Mouse (Mus musculus) spleen, postnatal 4 days (tissue): ENCODE results near the gene Mamdc4.

ENCODE experiments used
- DNase-seq, 2 experiments: peaks; one replicate each; pipeline ENCODE4 v3.0.0; 2022; ENCODE audit warnings: low spot score in 2 of 2

The Mamdc4 gene

GRCm38 (mm10) chr2:25574579-25575431 lies at the start of gene Mamdc4, which contains the start of gene Phpt1:
Gene Mamdc4, minus strand, starts transcription at chr2:25574845.
Gene Phpt1, minus strand, starts transcription at chr2:25575224.
- peak; percentile 91 to 94 for DNase-seq

- peak; percentile 69 to 86 for DNase-seq
Observed at GRCm38 (mm10) chr2:25621229-25622200, 46.9 kb upstream of the Mamdc4 start, which contains the start of gene Tmem141. Gene Tmem141, minus strand, starts transcription at chr2:25622005.

DNA sequence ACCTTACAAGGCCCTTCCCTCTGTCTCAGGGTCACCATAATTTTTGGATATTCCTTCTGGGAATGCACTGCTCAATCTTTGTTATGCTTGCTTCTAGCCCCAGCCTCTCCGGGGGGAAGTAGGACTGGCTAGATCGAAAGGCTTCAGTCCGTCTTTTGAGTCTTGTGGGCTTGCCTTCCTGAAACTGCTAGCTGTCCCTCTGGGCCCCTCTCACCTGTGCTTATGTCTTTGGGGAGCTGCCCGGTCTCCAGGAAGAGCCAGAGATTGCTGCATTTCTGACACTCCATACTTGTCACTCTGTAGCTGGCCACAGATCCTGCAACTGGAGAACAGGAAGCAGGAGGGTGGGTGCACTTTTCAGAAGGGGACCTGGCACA lies 46.2 kb upstream of the Mamdc4 start:
- no peak for DNase-seq

DNA sequence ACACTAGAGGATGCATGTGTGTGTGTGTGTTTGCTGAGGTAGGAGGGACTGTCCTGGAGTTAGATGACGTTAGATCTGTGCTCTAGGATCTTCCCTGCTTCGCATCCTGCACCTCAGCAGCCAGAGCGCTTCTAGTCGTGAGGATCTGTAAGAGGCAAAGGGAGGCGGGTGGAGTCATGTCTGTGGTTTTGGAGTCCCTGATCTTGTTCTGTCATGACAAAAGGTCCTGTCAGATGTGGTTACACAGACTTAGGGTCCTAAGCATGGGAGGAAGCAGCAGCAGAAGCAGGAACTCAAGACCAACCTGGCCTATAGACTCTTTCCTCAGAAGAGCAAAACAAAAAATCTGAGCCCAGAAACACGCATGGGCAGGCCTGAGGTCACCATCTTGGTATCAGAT lies 45.7 kb upstream of the Mamdc4 start:
- DNase-seq, result no peak

DNA sequence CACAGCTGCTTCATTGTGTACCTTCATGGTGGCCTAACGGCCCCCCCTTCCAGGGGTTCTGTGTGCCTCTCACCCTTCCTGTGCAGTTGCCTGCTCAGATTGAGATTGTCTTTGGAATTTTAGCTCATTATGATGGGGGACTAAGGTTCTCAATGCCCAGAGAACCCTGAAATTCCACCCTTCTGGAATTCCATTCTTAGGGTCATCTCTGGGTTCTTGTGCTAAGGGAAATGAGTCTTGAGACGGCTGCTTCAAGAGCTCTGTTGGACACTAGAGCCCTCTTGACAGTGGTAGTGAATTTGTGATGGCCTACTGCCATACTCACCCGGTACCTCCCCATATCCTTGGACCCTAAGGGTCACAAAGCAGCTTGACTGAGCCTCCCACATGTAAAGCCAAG lies 42.9 kb upstream of the Mamdc4 start, which contains the start of gene Ccdc183:
Ccdc183 (minus strand) TSS at position 101 of the 400 bp plus-strand sequence.
- no peak for DNase-seq

GRCm38 (mm10) chr2:25616398-25616797 lies 41.8 kb upstream of the Mamdc4 start:
- no peak for DNase-seq

DNA sequence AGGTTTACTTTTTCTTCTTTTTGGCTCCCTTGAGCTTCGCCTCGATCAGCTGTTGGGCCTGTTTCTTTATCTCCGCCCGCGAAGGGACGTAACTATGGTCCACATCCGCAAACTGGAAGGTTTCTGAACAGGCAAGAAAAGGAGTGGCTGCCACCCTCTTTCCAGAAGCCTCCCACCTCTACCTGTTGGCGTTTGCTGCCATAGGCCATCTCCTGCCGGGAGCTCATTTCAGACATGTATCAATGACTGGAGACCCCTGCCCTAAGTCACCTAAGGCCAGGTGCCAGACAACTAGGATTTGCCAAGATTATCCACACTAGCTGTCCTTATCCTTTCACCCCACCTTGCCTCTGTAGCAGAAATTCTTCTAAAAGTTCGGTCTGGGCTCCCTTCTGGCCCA lies 34.0 kb upstream of the Mamdc4 start:
- DNase-seq, result no peak

DNA sequence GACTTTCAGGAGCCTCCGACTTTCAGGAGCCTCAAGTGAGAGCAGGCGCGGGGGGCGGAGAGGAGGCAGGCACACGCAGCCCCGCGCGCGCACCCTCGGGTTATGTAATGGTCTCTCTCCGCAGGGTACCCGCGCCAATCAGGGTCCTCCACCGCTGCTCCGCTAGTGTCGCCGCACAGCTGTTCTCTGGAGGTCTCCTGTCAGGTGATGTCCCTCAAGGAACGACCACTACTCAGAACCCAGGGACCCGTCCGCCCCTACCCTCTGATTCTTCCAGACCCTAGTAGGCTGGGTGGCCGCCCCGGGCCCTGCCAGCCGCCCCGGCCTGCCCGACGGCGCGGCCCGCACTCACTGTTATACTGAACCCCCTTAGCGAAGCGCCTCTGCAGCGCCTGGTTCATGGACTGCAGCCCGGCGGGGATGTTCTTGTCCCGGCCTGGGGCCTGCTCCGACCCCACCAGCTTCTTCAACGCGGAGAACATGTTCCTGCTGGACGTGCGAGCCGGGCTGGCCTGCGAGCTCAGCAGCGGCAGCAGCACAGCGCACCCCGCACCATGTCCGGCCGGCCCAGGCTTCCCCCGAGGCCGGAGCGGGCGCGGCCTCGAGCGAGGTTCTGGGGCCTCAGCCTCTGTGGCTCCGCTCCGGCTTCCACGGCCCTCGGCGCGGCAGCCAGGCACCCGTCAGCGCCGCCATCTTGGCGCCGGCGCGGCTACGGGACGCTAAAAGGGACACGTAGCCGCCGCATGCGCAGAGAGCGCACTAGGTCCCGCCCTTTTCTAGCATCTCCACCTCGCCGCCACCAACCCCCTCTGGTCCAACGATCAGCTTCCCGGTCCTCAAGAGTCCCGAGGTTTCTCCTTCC lies 33.3 kb upstream of the Mamdc4 start, which contains the start of gene Rabl6:
Rabl6 (minus strand) TSS at position 761 of the 862 bp plus-strand sequence.
- peak; percentile 83 to 93 for DNase-seq

DNA sequence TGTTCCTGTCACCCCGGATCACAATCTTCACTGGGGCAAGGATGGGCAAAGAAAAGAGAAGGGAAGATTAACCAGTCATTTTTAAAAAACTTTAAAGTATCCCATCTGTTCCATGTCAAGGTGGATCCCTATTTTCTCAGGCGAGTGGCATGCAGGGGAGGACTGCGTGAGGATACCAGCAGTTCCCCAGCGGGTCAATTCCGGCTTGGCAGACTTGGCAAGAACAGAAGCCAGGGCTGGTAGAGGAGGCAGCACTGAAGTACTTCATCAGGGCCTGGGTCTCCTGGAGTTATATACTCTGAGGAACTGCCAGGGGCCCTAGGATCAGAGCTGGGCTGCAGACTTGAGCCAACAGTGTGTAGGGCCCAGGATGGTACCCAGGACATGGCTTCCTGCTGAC lies 27.9 kb upstream of the Mamdc4 start:
- DNase-seq, result no peak

GRCm38 (mm10) chr2:25600037-25600436 lies 25.4 kb upstream of the Mamdc4 start:
- DNase-seq, result no peak

DNA sequence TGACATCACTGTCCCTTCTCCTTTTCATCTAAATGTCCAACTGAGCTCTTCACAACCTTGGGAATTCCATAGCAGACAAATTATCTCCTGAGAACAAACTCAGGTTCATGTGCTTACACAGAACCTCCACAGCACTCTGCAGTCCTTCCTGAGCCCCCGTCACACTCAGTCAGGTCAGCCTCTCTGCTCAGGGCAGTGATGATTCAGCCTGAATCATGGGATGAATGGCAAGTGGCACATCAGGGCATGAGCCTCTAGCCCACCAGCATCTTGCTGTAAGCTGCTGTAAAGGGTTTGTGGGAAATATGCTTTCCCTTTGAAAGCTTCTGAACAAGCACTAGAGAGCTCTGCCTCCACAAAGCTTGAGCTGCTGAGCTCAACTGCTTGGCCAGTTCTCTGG lies 24.1 kb upstream of the Mamdc4 start:
- DNase-seq, result no peak

GRCm38 (mm10) chr2:25596765-25597510 lies 22.3 kb upstream of the Mamdc4 start:
- DNase-seq, result no peak

DNA sequence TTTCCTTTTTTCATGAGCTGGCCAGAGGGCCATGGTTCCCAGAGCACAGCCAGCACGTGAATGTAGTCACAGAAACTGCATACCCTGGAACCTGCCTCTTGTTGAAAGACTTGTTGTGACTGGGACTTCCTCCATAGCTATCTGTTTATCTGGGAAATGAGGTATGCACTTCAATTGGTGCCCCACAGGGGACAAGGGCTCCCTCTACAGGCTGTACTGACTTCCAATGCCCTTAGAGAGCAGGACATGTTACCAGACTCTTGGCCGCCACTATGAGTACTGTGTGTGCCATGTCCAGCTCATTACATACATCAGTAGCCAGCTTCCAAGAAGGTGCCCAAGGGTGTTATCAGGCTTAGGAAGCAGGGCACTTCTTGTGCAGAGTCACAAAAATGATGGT lies 17.2 kb upstream of the Mamdc4 start:
- no peak for DNase-seq

- no peak for DNase-seq
Observed at GRCm38 (mm10) chr2:25588227-25588907, 13.7 kb upstream of the Mamdc4 start.

DNA sequence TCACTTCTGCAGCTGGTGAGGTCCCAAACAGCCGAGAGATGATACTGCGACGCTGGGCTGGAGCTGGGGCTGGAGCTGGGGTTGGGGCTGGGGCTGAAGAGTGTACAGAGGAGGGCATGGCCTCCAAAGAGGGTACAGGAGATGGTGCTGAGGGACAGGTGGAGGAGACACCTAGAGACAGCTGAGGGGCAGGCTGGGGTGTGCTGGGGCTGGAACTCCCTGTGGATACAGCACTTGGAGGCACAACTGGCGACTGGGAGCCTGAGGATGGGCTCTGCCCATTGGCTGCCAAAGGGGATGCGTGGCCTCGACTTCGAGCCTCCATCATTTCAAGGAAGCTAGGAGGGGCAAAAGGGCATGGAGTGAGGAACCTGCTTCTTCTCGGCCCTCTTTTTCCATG lies 12.6 kb upstream of the Mamdc4 start:
- no peak for DNase-seq

- no peak for DNase-seq
Observed at GRCm38 (mm10) chr2:25585601-25586000, 11.0 kb upstream of the Mamdc4 start.

DNA sequence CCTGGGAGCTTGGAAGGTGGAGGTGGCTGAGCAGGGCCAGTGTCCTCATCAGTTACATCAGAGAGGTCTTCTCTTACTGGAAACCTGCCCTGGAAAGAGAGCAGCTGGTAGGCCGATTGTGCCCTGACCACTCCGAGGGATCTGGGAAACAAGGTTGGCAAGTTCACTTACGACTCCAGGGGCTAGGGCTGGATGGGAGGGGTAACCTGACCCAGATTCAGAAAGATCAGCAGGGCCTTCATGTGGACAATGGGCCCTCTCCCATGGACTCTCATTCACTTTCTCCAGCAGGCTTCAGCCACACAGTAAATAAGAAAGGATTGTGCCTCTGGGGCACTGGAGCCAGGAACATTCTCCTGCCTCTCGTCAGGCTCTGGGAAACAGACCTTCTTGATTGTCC lies 10.2 kb upstream of the Mamdc4 start:
- DNase-seq, result no peak

DNA sequence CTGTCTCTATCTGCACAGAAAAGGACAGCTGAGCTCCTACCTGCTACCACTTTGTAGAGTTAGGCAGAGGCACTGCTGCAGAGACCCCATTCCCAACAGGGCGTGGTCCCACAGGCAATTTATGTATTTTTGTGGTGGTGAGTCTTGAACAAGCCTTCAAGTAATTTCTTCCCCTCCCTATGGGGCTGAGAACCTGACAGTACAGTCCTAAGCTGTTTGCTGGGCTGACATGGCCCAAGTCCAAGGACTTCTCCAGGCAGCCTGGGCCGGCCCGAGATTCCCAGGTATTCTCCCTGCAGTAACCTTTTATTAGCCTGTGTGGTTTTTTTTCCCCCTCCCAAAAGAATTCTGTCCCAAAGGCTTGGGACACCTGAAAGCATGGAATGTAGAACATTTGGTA lies 9.5 kb upstream of the Mamdc4 start:
- DNase-seq, result no peak

GRCm38 (mm10) chr2:25583571-25583970 lies 8.9 kb upstream of the Mamdc4 start:
- no peak for DNase-seq

GRCm38 (mm10) chr2:25583120-25583481 lies 8.5 kb upstream of the Mamdc4 start:
- DNase-seq, result no peak
